Mouse (Mus musculus) cerebellum, adult (tissue): Measurements from ENCODE around the gene Sap18.
"Not testable (repeated sequence)": the region's sequence is repeated elsewhere in the genome, so short reads cannot be mapped to it uniquely, and the experiment has no call there.

Experiments
- ATAC-seq: cut with Nextera tagmentation; 2 replicates; pipeline ENCODE4 v1.9.2; 2017; ENCODE audit warnings: mild to moderate bottlenecking, moderate library complexity, mixed read lengths; ENCODE audit not compliant: insufficient number of reproducible peaks, low FRiP score, low TSS enrichment

The Sap18 gene

GRCm38 (mm10) chr14:57797991-57798931, at the start of gene Sap18:
Sap18 (plus strand) TSS chr14:57798180.
- ATAC-seq, result peak; percentile 99

GRCm38 (mm10) chr14:57749501-57749900, 48.5 kb upstream of the Sap18 start:
- ATAC-seq, result no peak

GRCm38 (mm10) chr14:57751006-57751405, 47.0 kb upstream of the Sap18 start:
- ATAC-seq, result not testable (repeated sequence)

- no peak for ATAC-seq
Measured at GRCm38 (mm10) chr14:57753351-57753992, 44.5 kb upstream of the Sap18 start.

GRCm38 (mm10) chr14:57755661-57756060, 42.3 kb upstream of the Sap18 start:
- ATAC-seq, result no peak

DNA sequence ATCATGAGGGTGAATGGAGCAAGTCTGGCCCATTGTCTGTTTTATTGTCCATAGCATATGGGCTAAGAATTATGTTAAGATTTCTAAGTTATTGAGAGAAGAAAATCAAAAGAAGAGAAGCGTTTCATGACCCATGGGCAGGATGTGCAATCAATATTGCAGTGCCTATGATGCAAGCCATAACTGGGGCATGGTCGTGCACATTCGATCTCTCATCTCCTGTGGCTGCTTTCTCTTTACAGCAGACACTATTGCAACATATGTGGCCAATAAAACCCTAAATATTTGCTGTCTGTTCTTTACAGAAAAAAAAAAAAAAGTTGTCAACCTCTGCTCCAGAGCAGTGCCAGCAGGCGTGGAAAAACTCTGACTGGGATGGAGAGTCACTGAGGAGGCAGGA, 41.9 kb upstream of the Sap18 start:
- no peak for ATAC-seq

DNA sequence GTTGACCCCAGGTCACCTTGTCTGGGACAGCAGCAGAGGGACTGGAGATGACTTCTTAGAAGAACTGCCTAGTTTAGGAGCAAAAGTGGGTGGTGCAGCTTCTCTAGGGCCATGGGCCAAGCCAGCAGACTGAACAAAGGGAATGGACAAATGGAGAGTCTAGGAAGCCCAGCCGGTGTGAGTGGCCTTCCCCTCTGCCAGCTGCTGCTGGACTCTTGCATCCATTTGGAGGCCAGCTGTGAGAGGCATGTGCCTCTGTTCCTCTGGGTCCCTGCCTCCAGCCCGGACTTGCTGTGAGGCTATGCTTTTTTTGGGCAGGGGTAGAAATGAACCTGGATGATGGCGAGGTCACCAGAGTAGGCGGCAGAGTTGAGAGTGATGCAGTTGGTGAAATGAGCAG, 39.7 kb upstream of the Sap18 start, which contains the start of gene Lats2:
Gene Lats2 (minus strand): TSS at position 152 of the 400 bp plus-strand sequence.
- no peak for ATAC-seq

DNA sequence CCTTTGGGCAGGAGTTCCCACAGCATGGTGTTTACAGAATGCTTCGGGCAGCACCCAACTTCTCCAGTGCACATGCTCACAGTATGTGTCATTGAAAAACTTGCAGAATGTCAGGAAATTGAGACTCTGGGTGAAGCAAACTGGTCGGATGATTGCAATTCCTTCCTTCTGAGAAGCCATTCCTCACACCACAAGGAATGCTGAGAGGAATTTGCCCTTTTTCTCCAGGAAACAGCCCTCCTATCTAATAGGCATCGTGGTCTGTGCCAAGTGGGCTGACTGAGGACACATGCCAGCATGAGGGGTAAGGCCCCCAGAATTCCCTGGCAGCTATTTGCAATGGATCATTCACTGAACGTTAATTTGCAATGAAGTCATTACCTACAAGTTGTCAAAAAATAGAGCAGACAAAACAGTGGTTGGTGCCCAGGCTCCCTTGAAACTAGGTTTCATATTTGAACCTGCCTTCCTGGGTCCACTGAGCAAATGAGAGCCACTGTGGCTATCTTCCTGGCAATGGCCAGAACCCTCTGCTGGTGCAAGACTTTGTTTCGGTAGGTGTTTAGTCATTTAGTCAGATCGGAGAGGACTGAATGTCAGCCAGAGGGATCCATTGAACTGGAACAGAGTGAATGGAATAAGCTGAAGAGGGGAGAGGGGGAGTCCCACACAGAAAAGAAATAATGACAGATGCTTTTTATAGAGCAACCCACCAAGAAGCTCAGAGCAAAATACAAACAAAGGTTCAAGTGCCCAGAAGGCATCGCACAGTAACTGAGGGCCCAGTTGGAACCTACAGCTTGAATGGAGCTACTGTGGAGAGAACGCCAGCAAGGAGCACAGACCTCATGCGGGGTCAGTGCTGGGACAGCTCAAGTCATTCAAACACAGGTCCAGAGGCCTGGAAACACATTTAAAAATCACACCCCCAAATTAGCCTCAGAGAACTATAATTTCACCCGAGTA, 37.2 kb upstream of the Sap18 start:
- no peak for ATAC-seq

- no peak for ATAC-seq
Measured at GRCm38 (mm10) chr14:57769102-57769501, 28.9 kb upstream of the Sap18 start.

GRCm38 (mm10) chr14:57772157-57772815, 25.7 kb upstream of the Sap18 start:
- ATAC-seq, result no peak

- ATAC-seq, result no peak
Measured at GRCm38 (mm10) chr14:57787406-57787805, 10.6 kb upstream of the Sap18 start.

DNA sequence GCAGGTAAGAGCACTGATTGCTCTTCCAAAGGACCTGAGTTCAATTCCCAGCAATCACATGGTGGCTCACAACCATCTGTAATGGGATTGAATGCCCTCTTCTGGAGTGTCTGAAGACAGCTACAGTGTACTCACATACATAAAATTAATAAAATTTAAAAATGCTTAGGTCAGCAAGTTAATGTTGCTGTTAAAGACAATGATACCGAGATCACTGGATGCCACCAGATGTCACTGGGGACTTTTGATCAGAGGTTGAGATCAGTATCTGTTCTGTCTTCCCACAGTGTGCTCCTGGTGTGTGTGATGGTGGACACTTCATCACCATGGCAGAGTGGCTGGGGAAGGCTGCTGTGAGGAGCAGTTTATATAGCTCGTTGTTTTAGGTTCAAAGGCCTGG, 8.7 kb upstream of the Sap18 start:
- no peak for ATAC-seq

DNA sequence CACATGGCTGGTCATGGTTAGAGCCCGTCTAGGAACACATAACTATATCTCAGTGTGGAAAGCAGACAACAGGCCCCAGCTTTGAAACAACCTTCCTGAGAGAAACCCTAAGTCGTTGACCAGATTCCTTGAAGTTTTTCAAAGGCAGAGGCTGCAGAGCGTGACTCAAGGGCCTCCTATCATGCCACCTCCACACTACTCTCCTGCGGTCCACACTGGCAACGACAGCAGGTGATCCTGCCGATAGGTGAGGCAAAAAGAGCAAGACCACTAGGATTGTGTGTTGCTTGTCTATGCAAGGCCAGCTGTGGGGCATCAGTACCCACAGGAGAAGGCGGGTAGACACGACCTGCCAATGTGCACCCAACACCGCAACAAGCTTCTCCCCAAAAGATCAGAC, 8.2 kb upstream of the Sap18 start:
- no peak for ATAC-seq

- no peak for ATAC-seq
Measured at GRCm38 (mm10) chr14:57791171-57791570, 6.8 kb upstream of the Sap18 start.

- ATAC-seq, result peak; percentile 51
Measured at GRCm38 (mm10) chr14:57797551-57797950, 429 bp upstream of the Sap18 start.

DNA sequence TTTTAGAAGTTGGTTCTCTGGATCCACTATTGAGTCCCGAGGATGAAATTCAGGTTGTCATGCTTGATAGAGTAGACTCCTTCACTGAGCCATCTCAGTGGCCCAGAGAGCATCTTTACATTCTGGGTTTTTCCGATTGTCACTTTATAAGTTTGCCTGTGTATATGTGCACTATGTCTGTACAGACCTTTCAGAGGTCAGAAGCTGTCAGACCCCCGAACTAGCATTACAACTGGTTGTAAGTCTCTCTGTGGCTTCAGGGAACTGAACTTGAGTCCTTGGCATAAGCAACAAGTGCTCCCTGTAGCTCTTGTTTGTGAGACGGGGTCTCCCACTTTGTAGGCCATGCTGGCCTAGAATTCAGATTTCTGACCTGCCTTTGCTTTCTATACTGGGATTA, 5.8 kb downstream of the Sap18 start:
- ATAC-seq, result no peak

- no peak for ATAC-seq
Measured at GRCm38 (mm10) chr14:57808558-57808957, 10.6 kb downstream of the Sap18 start.

DNA sequence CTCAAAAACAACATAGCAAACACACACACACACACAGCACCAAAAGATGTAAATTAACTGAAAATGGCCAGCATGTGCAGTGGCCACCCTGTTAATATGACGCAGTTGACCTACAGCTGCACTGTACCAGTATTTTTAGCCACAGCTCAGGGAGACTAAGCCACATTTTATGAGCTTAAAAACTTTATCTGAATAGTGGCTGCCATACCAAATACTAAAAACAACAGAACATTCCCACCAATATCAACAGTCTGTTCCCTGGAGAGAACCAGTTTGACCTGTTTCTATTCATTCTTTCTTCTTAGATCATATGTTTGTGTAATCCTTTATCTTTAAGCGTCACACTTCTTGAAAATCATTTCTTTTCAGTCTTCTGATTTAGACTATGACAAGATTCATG, 12.9 kb downstream of the Sap18 start:
- ATAC-seq, result no peak

GRCm38 (mm10) chr14:57811844-57812243, 13.9 kb downstream of the Sap18 start:
- ATAC-seq, result no peak

- no peak for ATAC-seq
Measured at GRCm38 (mm10) chr14:57820839-57821238, 22.9 kb downstream of the Sap18 start.
